In the genomic region with DNA sequence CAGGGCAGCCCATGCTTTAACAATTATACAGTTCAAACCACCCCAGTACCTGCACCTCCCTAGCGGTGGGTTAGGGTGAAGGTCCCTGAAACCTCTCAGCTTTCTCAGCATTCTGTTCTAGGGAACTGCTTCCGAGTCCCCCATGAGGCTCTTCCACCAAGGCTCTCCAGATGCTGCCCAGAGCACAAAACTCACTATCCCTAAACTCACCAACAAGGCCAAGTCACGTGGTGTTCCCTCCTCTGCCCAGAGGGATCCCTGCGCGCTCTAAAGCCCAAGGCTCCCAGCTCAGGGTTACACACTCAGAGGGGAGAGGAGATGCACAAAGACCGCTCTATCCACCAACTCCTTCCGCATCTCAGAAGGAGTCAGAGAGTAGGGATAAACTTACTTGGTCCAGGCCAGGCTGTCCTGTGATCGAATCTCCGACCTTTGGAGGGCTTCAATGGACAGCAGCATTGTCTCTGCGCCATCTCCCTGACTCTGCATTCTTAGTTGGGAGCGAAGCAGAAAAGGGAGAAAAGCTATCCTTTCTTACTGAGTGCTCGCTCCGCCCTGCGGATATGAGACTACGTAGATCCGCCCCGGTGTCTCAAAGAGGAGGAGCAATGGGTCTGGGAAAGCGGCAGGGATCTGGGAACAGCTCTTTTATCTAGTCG, we compare ENCODE assay signal across 8 mouse cellular contexts.
DNase-seq lines count a peak whose midpoint lies in the region; ATAC-seq and TF ChIP-seq lines count a peak whose summit lies in the region.

No protein-coding gene starts in this region.

- peak in 1 of 3 experiments; percentile 4; a peak in 1 of 6 replicates for TF ChIP-seq CTCF in MEL (IDR thresholded peaks at IDR 0.05 in 2 of 3, conservative IDR thresholded peaks at IDR 0.05 in 1 of 3; ENCODE audit: control insufficient read depth in 1 of 3, insufficient read depth in 1 of 3, low read depth in 2 of 3, low read length in 3 of 3, poor library complexity in 1 of 3, severe bottlenecking in 1 of 3)

- intact Hi-C loops in heart, postnatal 10 days (cut with DNase I) = no loop called here

- ATAC-seq in forebrain, embryonic 13.5 days = peak; percentile 99
- ATAC-seq in liver, embryonic 15.5 days (ENCODE audit: insufficient read depth) = peak; percentile 76
- ATAC-seq in neural tube, embryonic 13.5 days (ENCODE audit: low read depth) = peak; percentile 98

- peak overlapping the region; percentile 61 for H3K4me2 ChIP-seq in forebrain, embryonic 13.5 days
- peak overlapping the region; percentile 64 for H3K4me2 ChIP-seq in liver, embryonic 15.5 days
- peak overlapping the region; percentile 62 for H3K4me2 ChIP-seq in neural tube, embryonic 13.5 days

- H3K9ac ChIP-seq in MEL (ENCODE audit: control insufficient read depth, low read depth, low read length, poor library complexity, severe bottlenecking) = peak overlapping the region; percentile 80
- H3K9ac ChIP-seq in forebrain, embryonic 13.5 days = peak overlapping the region; percentile 68
- H3K9ac ChIP-seq in liver, embryonic 15.5 days = peak overlapping the region; percentile 49
- H3K9ac ChIP-seq in neural tube, embryonic 13.5 days = peak overlapping the region; percentile 72

- H3K9me3 ChIP-seq in MEL (replicated peaks; ENCODE audit: insufficient read depth, low read length) = no peaks in the 10 kb centered on the region
- no peaks in the 10 kb centered on the region for H3K9me3 ChIP-seq in forebrain, embryonic 13.5 days (replicated peaks)
- no peaks in the 10 kb centered on the region for H3K9me3 ChIP-seq in liver, embryonic 15.5 days (replicated peaks)
- no peaks in the 10 kb centered on the region for H3K9me3 ChIP-seq in neural tube, embryonic 13.5 days

- no peak for TF ChIP-seq RAD21 in MEL (IDR thresholded peaks at IDR 0.05; ENCODE audit: low read depth, low read length)

- no peaks in the 10 kb centered on the region for H3K27me3 ChIP-seq in MEL (ENCODE audit: control insufficient read depth in 1 of 2, insufficient read depth in 2 of 2, low read length in 2 of 2)
- no peaks in the 10 kb centered on the region for H3K27me3 ChIP-seq in forebrain, embryonic 13.5 days
- no peaks in the 10 kb centered on the region for H3K27me3 ChIP-seq in liver, embryonic 15.5 days
- no peaks in the 10 kb centered on the region for H3K27me3 ChIP-seq in neural tube, embryonic 13.5 days

- H3K79me2 ChIP-seq in MEL (ENCODE audit: control insufficient read depth, insufficient read depth, low read length, poor library complexity) = peaks cover 10% of the 10 kb centered on the region

- peaks cover 0 to 7% of the 10 kb centered on the region in 2 experiments; a peak in 2 of 4 replicates for H3K36me3 ChIP-seq in MEL (ENCODE audit: control insufficient read depth in 1 of 2, insufficient read depth in 2 of 2, low read length in 2 of 2)
- H3K36me3 ChIP-seq in forebrain, embryonic 13.5 days (ENCODE audit: poor library complexity, severe bottlenecking) = no peaks in the 10 kb centered on the region
- H3K36me3 ChIP-seq in liver, embryonic 15.5 days (replicated peaks) = no peaks in the 10 kb centered on the region
- H3K36me3 ChIP-seq in neural tube, embryonic 13.5 days = no peaks in the 10 kb centered on the region

- peak; percentile 80 for DNase-seq in MEL (ENCODE audit: low read depth, low spot score)
- peak; percentile 46 for DNase-seq in cerebellum, adult 11 months
- DNase-seq in heart, postnatal 10 days = peak; percentile 67
- DNase-seq in kidney, postnatal 36 days = peak; percentile 67 to 76
- DNase-seq in thymus, postnatal 0 days (ENCODE audit: low spot score) = peak; percentile 49

- TF ChIP-seq EP300 in MEL (IDR thresholded peaks at IDR 0.05; ENCODE audit: low read depth in 1 of 2, low read length in 2 of 2) = no peak

- 18% methylated on average over 19 of the region's 19 CpGs for WGBS in forebrain, embryonic 13.5 days
- WGBS in liver, embryonic 15.5 days (ENCODE audit: insufficient replicate concordance) = 12% methylated on average over 19 of the region's 19 CpGs
- WGBS in neural tube, embryonic 13.5 days = 15% methylated on average over 19 of the region's 19 CpGs

- peak overlapping the region; percentile 69 to 82 for H3K4me3 ChIP-seq in MEL (ENCODE audit: control insufficient read depth in 1 of 2, insufficient read depth in 1 of 2, low read depth in 2 of 2, low read length in 2 of 2)
- peak overlapping the region; percentile 51 for H3K4me3 ChIP-seq in forebrain, embryonic 13.5 days
- peak overlapping the region; percentile 57 for H3K4me3 ChIP-seq in liver, embryonic 15.5 days (replicated peaks)
- peak overlapping the region; percentile 55 for H3K4me3 ChIP-seq in neural tube, embryonic 13.5 days

- peak overlapping the region; percentile 92 for H3K27ac ChIP-seq in MEL (ENCODE audit: control insufficient read depth, low read depth, low read length)
- H3K27ac ChIP-seq in forebrain, embryonic 13.5 days = peak overlapping the region; percentile 93
- H3K27ac ChIP-seq in liver, embryonic 15.5 days (replicated peaks) = peak overlapping the region; percentile 75
- H3K27ac ChIP-seq in neural tube, embryonic 13.5 days (replicated peaks) = peak overlapping the region; percentile 90

- TF ChIP-seq POLR2A in MEL (IDR thresholded peaks at IDR 0.05; ENCODE audit: control insufficient read depth in 1 of 2, insufficient read depth in 1 of 2, low read depth in 1 of 2, low read length in 2 of 2, poor library complexity in 1 of 2) = peak; percentile 41 to 86; a peak in 2 of 4 replicates

- no peaks in the 10 kb centered on the region for H3K4me1 ChIP-seq in MEL (ENCODE audit: control insufficient read depth in 1 of 2, insufficient read depth in 2 of 2, low read length in 2 of 2)
- H3K4me1 ChIP-seq in forebrain, embryonic 13.5 days = peaks cover 12% of the 10 kb centered on the region
- no peaks in the 10 kb centered on the region for H3K4me1 ChIP-seq in liver, embryonic 15.5 days (replicated peaks)
- peaks cover 18% of the 10 kb centered on the region for H3K4me1 ChIP-seq in neural tube, embryonic 13.5 days (replicated peaks)

TF ChIP-seq in MEL, 35 proteins besides CTCF, POLR2A, EP300 and RAD21:
- TF ChIP-seq HCFC1 (IDR thresholded peaks at IDR 0.05; ENCODE audit: low read depth, low read length) (peak; percentile 36), MXI1 (IDR thresholded peaks at IDR 0.05; ENCODE audit: low read depth, low read length) (peak; percentile 15; the same call in 1 of the 2 replicates), JUND (IDR thresholded peaks at IDR 0.05; ENCODE audit: low read depth, low read length) (no peak), POLR2AphosphoS5 (IDR thresholded peaks at IDR 0.05; ENCODE audit: borderline replicate concordance, low read depth, low read length) (no peak), MAFK (IDR thresholded peaks at IDR 0.05; ENCODE audit: borderline replicate concordance, low read depth, low read length) (no peak), MAZ (IDR thresholded peaks at IDR 0.05; ENCODE audit: low read depth, low read length) (no peak), TCF12 (IDR thresholded peaks at IDR 0.05; ENCODE audit: low read depth, low read length) (no peak), GATA1 (IDR thresholded peaks at IDR 0.05; ENCODE audit: low read depth, low read length) (no peak), RCOR1 (IDR thresholded peaks at IDR 0.05; ENCODE audit: low read depth, low read length) (no peak), TAL1 (IDR thresholded peaks at IDR 0.05; ENCODE audit: low read length) (no peak), ETS1 (IDR thresholded peaks at IDR 0.05; ENCODE audit: low read depth, low read length) (no peak), MAX (IDR thresholded peaks at IDR 0.05; ENCODE audit: low read length) (peak; percentile 39; the same call in 1 of the 2 replicates), BHLHE40 (IDR thresholded peaks at IDR 0.05; ENCODE audit: borderline replicate concordance, low read depth, low read length) (no peak), MYB (IDR thresholded peaks at IDR 0.05; ENCODE audit: low read depth, low read length) (no peak), GABPA (IDR thresholded peaks at IDR 0.05; ENCODE audit: low read depth, low read length) (no peak), TBP (IDR thresholded peaks at IDR 0.05; ENCODE audit: low read depth, low read length) (peak; percentile 81; the same call in 1 of the 2 replicates), SIN3A (IDR thresholded peaks at IDR 0.05; ENCODE audit: low read length) (peak; percentile 52; the same call in 1 of the 2 replicates), USF1 (IDR thresholded peaks at IDR 0.05; ENCODE audit: low read depth, low read length) (peak; percentile 84), USF2 (IDR thresholded peaks at IDR 0.05; ENCODE audit: borderline replicate concordance in 1 of 2, insufficient read depth in 1 of 2, low read depth in 1 of 2, low read length in 2 of 2) (no peak), MYC (IDR thresholded peaks at IDR 0.05; ENCODE audit: low read depth, low read length) (no peak; the same call in 1 of the 2 replicates), UBTF (IDR thresholded peaks at IDR 0.05; ENCODE audit: borderline replicate concordance, insufficient read depth, low read depth, low read length) (no peak), ZKSCAN1 (IDR thresholded peaks at IDR 0.05; ENCODE audit: low read depth, low read length) (no peak), SMC3 (IDR thresholded peaks at IDR 0.05; ENCODE audit: low read depth, low read length) (no peak), ZMIZ1 (IDR thresholded peaks at IDR 0.05; ENCODE audit: low read depth, low read length) (peak; percentile 34; the same call in 1 of the 2 replicates), E2F4 (IDR thresholded peaks at IDR 0.05; ENCODE audit: borderline replicate concordance, low read depth, low read length) (no peak), POLR2AphosphoS2 (IDR thresholded peaks at IDR 0.05; ENCODE audit: low read length) (0 out of 2 replicates have a peak, but pooled peaks have one; percentile 52), MEF2A (IDR thresholded peaks at IDR 0.05; ENCODE audit: extremely low read depth, insufficient replicate concordance, low read depth, low read length, poor library complexity, severe bottlenecking) (no peak), ZC3H11A (IDR thresholded peaks at IDR 0.05; ENCODE audit: low read depth, low read length) (no peak), ZNF384 (IDR thresholded peaks at IDR 0.05; ENCODE audit: low read depth, low read length) (no peak), CHD2 (IDR thresholded peaks at IDR 0.05; ENCODE audit: low read length) (no peak), NELFE (IDR thresholded peaks at IDR 0.05; ENCODE audit: low read depth, low read length) (peak; percentile 72)

Comparison
In these comparisons a context has a peak if more than half of its experiments do, and no peak if none do; other contexts are left out.
1. Peak in every context shown above with its lines: DNase-seq, ATAC-seq, H3K4me3 ChIP-seq and H3K27ac ChIP-seq.